Mouse (Mus musculus) megakaryocyte, embryonic 14.5 days (primary cell): Measurements from ENCODE around the gene Slc7a14. TPM values are rescaled to one million over a fixed set of nuclear protein-coding genes. Genes with fewer than 3 reads are reported as not detected.

Experiments used
- H3K27me3 ChIP-seq: replicated peaks from 2 replicates; pipeline ENCODE3; 2012; ENCODE audit warnings: inconsistent platforms
- H3K36me3 ChIP-seq: replicated peaks from 2 replicates; pipeline ENCODE3; 2012; ENCODE audit warnings: low read length, inconsistent platforms, mixed read lengths
- H3K4me1 ChIP-seq: 2 replicates; pipeline ENCODE4 v1.6.1; 2012; ENCODE audit warnings: inconsistent platforms
- H3K4me3 ChIP-seq: replicated peaks from 2 replicates; pipeline ENCODE3; 2012; ENCODE audit warnings: moderate library complexity, mild to moderate bottlenecking, inconsistent platforms
- H3K9me3 ChIP-seq: 2 replicates; pipeline ENCODE4 v1.6.1; 2012; ENCODE audit warnings: inconsistent platforms
- FLI1 ChIP-seq: IDR thresholded peaks from 2 replicates; pipeline ENCODE4 v1.6.1; 2012; ENCODE audit warnings: low read length, inconsistent platforms, mixed read lengths
- GATA1 ChIP-seq: IDR thresholded peaks from 3 replicates; pipeline ENCODE4 v1.6.1; 2012; ENCODE audit warnings: mixed read lengths, low read length, inconsistent platforms, borderline replicate concordance
- polyA plus RNA-seq: library from polyadenylated mRNA; stranded (reverse); fragments of >175 nt; gene quantifications from 2 replicates; pipeline ENCODE4 v1.2.3, GENCODE M21; 2012; ENCODE audit warnings: low replicate concordance; ENCODE audit not compliant: insufficient read depth

The Slc7a14 gene
- polyA plus RNA-seq, 1 experiment, result not detected

DNA sequence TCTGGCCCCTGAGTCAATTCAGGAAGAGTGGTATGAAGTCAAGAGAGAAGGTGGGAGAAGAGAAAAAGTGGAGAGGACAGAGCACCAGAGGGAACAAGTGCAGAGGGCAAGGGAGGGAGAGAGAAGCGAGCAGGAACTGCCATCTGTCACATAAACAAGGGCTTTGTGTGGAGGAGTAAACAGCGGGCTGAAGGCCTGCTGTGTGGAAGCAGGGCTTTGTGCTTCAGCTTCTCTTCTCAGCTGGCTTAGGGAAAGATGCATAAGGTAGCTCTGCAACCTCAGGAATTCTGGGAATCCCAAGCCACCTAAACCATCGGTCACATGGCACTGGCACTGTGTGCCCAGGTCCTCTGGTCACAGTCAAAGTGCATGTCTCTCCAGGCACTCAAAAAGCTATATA is 96.4 kb downstream of the Slc7a14 start:
- Histone ChIP-seq H3K36me3 (no peaks in the 10 kb centered on the region), H3K4me3 (no peak overlapping the region), H3K4me1 (no peaks in the 10 kb centered on the region), H3K9me3 (no peaks in the 10 kb centered on the region), H3K27me3 (no peaks in the 10 kb centered on the region)
- TF ChIP-seq GATA1 (no peak), FLI1 (no peak)

DNA sequence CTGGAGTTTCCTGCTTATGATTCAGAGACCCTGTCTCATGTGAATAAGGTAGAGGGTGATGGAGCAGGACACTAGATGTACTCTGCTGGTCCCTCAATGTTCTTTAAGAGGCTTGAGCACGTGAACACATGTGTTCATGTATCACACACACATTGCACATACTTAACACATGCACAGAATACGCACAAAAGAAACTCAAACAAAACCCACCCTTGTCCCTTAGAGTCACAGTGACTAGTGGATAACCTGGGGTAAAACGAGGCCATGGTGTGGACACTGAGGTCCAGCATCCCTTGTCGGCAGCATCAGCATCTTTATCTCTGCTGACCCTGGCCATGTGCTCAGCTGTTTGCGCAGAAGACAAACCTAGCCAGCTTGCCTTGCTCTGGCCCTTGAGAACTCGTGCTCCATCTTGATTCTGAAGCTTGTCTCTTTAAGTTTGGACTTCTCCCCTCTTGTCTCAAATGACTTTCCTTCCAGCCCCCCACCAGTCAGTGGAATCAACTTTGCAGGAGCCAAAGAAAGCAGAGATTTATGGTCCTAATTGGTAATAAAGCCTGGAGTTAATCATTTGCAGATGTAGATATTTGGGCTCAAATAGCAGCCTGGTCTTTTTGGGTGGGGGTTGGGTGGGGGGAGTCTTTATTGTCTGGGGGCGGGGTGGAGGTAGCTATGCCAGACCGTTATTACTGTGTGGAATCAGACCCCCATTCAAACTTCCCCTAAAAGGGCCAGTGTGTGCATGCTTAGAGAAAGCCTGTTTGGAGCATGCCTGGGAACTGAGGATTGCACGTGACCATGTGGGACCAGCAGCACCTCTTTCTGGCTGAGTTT is 97.8 kb downstream of the Slc7a14 start:
- H3K27me3 ChIP-seq, result no peaks in the 10 kb centered on the region

DNA sequence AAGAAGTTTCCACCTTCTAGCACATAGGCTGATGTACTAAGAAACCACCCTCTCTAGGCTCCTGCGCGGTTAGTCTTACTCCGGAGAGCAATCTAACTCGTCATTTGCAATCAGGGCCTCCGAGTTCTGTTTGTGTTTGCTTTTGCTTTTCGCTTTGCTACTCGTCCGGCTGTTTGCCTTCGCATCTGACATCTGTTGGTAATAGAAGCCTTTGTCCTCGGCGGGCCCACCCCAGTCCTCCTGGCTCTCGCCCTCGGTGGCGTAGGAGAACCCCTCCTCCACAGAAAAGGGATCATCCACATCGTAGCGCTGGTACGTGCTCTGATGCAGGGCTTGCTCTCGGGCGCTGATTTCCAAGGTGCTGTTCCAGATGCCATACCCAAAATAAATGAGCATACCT is 101.2 kb downstream of the Slc7a14 start:
- TF ChIP-seq FLI1 (no peak), GATA1 (no peak)
- Histone ChIP-seq H3K36me3 (no peaks in the 10 kb centered on the region), H3K4me3 (no peak overlapping the region), H3K27me3 (no peaks in the 10 kb centered on the region), H3K4me1 (no peaks in the 10 kb centered on the region), H3K9me3 (0 out of 2 replicates have a peak, but pooled peaks cover 2% of the 10 kb centered on the region)

More for the DNA sequence above, 97.8 kb downstream of the Slc7a14 start:
- Histone ChIP-seq H3K4me1 (no peaks in the 10 kb centered on the region), H3K9me3 (no peaks in the 10 kb centered on the region), H3K36me3 (no peaks in the 10 kb centered on the region), H3K4me3 (no peak overlapping the region)
- no peak for TF ChIP-seq GATA1
- TF ChIP-seq FLI1, result no peak

DNA sequence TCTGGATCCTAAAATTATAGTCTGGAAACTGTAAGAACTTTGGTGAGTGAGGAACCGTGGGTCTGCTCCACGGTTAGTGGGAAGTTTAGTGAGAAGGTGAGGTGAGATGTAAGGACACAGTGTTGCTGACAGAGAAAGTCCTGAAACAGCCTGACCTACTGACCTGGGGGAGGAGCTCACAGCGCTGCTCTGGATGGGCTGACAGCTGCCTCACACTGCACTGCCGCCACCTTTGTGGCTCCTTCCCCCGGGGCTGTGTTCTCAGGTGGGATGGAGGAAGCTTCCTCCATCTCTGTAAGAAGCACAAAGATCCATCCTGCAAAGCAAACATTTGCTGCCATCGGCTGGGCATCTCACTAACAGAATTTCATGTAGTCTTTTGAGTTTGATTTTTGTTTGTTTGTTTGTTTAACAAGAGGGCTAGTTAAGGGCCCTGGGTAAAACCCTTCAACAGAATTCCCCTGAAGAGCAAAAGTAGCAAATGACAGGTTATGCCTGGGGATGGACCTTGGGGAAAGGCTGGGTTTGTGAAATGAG is 101.7 kb downstream of the Slc7a14 start:
- Histone ChIP-seq H3K9me3 (0 out of 2 replicates have a peak, but pooled peaks cover 5% of the 10 kb centered on the region), H3K4me1 (no peaks in the 10 kb centered on the region), H3K27me3 (no peaks in the 10 kb centered on the region), H3K36me3 (no peaks in the 10 kb centered on the region), H3K4me3 (no peak overlapping the region)
- TF ChIP-seq FLI1 (no peak), GATA1 (no peak)

DNA sequence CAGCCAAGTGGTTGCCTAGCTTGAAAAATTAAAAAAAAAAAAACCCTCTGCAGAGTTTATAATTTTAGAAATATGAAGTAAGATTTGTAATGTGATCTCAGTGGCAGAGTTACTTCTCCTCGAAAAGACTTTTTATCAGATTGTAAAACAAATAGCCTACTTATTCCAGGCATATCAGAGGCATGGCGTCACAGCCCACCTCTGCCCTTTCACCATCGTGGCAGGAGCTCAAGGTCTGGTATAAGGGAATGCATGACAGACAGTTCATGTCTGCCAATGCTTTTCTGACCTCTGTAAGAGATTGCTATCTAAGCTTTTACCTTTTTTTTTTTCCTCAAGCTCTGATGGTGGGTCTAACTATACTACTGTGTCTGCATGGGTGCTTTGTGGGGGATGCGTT is 102.1 kb downstream of the Slc7a14 start:
- Histone ChIP-seq H3K27me3 (no peaks in the 10 kb centered on the region), H3K36me3 (no peaks in the 10 kb centered on the region), H3K4me1 (no peaks in the 10 kb centered on the region), H3K9me3 (0 out of 2 replicates have a peak, but pooled peaks cover 7% of the 10 kb centered on the region), H3K4me3 (no peak overlapping the region)
- TF ChIP-seq FLI1 (no peak), GATA1 (no peak)

DNA sequence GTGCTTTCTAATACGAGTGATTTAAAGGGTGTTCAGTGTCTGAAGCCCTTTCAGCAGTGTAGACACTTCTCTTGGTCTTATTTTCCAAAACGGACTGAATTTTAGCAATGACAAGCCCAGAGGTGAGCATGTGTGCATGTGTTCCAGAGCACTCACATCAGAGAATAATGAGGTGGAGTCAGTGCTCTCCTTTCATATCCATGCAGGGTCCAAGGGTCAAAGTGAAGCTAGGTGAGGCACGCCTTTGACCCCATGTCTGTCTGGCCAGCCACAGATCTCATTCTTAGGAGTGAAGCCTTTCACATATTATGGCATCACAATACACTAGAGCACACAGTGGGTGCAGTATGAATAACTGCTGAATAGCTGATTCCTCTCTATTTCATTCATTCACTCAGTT is 105.0 kb downstream of the Slc7a14 start:
- Histone ChIP-seq H3K27me3 (no peaks in the 10 kb centered on the region), H3K36me3 (no peaks in the 10 kb centered on the region), H3K4me3 (no peak overlapping the region), H3K4me1 (no peaks in the 10 kb centered on the region), H3K9me3 (0 out of 2 replicates have a peak, but pooled peaks cover 7% of the 10 kb centered on the region)
- TF ChIP-seq FLI1, result no peak
- no peak for TF ChIP-seq GATA1

DNA sequence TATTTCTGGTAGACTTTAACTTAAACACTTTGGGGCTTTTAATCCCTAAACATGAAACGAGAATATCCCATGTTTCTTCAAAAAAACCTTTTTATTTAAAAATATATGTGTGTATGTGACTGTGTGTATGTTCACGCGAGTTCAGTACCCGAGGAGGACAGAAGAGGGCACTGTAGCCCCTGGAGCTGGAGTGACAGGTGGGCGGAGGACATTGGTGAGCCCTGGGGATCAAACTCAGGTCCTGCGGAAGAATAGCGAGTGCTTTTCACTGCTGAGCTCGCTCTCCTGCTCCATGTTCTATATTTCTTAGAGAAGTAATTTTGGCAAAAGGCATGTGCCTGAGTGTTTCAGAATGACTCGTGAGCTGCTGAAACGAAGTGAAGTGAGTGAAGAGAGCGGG is 106.2 kb downstream of the Slc7a14 start:
- no peak overlapping the region for H3K4me3 ChIP-seq
- no peak for TF ChIP-seq FLI1
- TF ChIP-seq GATA1, result no peak
- no peaks in the 10 kb centered on the region for H3K4me1 ChIP-seq
- 0 out of 2 replicates have a peak, but pooled peaks cover 7% of the 10 kb centered on the region for H3K9me3 ChIP-seq
- H3K36me3 ChIP-seq, result no peaks in the 10 kb centered on the region
- H3K27me3 ChIP-seq, result no peaks in the 10 kb centered on the region

DNA sequence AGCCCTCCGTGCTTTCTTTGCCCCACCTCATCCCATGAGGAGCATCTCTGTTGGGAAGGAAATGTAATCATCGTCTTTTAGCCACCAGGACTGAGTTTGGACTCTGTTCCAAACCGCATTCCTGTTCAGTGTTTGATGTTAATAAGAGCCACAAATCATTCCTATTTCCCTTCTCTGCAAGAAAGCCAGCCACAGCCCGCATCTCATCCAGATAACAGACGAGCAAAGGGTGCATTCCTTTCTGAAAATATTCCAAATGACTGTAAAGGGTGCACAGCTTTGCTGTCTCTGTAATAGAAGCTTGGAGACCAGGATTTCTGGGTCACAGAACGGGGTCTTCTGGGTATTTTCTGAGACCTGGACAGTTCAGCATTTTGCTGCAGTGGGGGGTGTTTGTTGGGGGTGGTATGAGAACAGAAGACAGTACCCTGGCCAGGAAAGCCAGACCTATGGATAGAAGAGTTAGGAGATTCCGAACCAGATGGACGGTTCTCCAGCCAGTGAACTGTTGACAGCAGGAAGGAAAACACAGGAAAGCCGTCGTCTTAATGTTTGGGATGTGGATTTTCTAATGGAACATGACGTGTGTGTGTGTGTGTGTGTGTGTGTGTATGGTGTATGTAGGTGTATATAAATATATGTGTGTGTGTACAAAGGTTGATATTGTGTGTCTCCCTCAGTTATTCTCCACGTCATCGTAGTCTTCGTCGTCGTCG is 110.9 kb downstream of the Slc7a14 start:
- TF ChIP-seq GATA1 (no peak), FLI1 (no peak)
- Histone ChIP-seq H3K27me3 (no peaks in the 10 kb centered on the region), H3K9me3 (peaks cover 13% of the 10 kb centered on the region), H3K36me3 (no peaks in the 10 kb centered on the region), H3K4me1 (no peaks in the 10 kb centered on the region), H3K4me3 (no peak overlapping the region)

DNA sequence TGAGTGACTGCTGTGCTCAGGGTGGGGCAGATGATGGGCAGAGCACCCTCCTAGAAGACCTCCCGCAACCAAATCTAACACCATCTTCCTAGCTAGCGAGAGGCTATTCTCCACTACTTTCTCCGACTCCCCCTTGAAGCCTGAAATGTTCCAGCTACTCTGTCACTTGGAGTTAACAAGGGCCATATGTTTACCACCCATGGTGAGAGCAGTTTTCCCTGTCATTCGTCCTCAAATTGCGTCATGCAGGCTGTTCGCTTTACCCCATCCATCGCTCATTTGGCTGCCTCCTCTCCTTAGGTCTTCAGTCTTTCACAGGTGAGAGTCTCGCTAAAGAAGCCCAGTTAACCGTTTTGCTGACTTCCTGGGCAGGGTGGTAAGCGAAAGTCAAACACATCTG is 118.8 kb downstream of the Slc7a14 start:
- TF ChIP-seq FLI1, result no peak
- TF ChIP-seq GATA1, result no peak
- peaks cover 23% of the 10 kb centered on the region for H3K9me3 ChIP-seq
- H3K27me3 ChIP-seq, result no peaks in the 10 kb centered on the region
- H3K4me3 ChIP-seq, result no peak overlapping the region
- H3K36me3 ChIP-seq, result no peaks in the 10 kb centered on the region
- no peaks in the 10 kb centered on the region for H3K4me1 ChIP-seq

DNA sequence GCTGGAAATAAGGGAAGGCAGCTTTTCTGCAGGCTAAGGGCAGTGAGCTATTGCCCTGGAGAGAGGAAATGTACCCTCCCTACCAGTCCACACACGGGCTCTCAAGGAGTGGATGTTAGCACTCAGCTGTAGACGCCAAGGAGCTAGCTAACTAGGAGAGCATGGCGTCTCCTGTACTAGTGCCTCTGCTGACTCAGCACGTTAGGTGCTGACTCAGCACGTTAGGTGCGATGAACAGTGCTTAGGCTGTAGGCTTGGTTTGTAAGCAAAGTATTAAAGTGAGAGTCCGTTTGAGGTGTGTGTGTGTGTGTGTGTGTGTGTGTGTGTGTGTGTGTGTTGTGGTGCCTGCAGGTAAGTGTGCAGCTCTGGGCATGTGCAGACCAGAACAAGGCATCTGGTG is 119.8 kb downstream of the Slc7a14 start:
- Histone ChIP-seq H3K4me1 (no peaks in the 10 kb centered on the region), H3K9me3 (peaks cover 23% of the 10 kb centered on the region), H3K27me3 (no peaks in the 10 kb centered on the region), H3K36me3 (no peaks in the 10 kb centered on the region), H3K4me3 (no peak overlapping the region)
- TF ChIP-seq FLI1 (no peak), GATA1 (no peak)
